Mouse (Mus musculus): ENCODE results near the gene Gtf3c1.

- TF ChIP-seq CTCF (conservative IDR thresholded peaks at IDR 0.05; ENCODE audit: low read length) (no peak), POU5F1 (IDR thresholded peaks at IDR 0.05; ENCODE audit: borderline replicate concordance, low read length) (no peak)
Measured at GRCm38 (mm10) chr7:125601821-125602448, 105.6 kb downstream of the Gtf3c1 start.
